Mouse (Mus musculus) inflammation-experienced regulatory T-cells, adult 6 months (primary cell): ENCODE data around the gene Tbc1d20. TPM values are rescaled to one million over a fixed set of nuclear protein-coding genes. Genes with fewer than 3 reads are reported as not detected.
A peak's percentile ranks its signal among the peaks of the same experiment; 100 is the strongest.
"Not testable (repeated sequence)": the region's sequence is repeated elsewhere in the genome, so short reads cannot be mapped to it uniquely, and the experiment has no call there.

Experiments
- ATAC-seq: one replicate; pipeline ENCODE4 v1.8.0; 2017
- polyA plus RNA-seq, 3 experiments: library from polyadenylated mRNA; unstranded; fragments of 100-300 nt; shearing (Covaris generic); gene quantifications; one replicate each; pipeline ENCODE4 v1.2.1; 2017

Gene Tbc1d20
- polyA plus RNA-seq, result 10 to 100 TPM; 16.1 to 19.1 (median 16.8) TPM

DNA sequence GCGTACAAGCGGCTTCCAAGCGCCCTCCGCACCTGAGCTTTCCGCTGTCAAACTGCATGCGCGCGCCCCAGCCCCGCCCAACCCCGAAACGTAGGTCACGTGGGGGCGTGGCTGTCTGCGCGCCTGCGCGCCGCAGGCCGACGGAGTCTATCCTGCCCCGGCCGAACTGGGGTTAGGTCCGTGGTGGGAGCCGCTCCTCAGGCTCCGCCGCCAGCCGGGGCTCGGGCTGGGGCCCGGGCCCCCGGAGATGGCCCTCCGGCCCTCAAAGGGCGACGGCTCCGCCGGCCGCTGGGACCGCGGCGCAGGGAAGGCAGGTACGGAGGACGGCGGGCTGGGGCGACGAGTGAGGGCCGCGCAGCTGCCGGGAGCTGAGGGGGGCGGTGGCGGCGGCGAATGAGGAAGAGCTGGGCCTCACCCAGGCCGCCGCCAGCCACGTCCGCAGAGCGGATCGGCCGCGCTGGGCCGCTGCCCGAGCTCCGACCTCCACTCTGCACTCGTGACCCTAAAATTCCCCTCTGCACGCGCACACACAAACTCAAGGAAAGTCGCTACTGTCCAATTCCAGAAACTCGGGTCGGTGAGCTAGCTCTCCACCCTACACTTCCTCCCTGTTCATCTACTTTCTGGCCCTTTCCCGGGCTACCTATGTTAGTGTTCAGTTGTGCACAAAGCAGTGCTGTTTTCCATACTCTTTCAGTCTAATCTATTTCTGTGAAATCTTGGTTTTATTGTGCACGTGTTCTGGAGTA lies at the start of gene Tbc1d20:
TSS of gene Tbc1d20 (plus strand) at position 102 of the 749 bp plus-strand sequence.
- ATAC-seq, result peak; percentile 91

DNA sequence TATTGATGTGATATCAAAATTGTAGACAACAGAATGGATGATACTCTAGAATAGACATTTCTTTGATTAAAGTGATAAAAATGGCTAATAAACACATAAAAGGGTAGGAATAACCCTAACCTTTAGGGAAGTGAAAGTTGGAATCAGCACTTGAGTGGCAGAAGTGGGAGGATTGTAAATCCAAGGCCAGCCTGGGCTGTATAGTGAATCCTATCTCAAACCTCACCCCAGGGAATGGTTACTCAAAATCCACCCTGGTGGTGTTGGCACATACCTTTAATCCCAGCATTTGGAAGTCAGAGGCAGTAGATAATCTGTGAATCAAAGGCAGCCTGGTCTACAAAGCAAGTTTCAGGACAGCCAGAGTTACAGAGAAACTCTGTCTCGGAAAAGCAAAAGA lies 46.4 kb upstream of the Tbc1d20 start:
- ATAC-seq, result no peak

DNA sequence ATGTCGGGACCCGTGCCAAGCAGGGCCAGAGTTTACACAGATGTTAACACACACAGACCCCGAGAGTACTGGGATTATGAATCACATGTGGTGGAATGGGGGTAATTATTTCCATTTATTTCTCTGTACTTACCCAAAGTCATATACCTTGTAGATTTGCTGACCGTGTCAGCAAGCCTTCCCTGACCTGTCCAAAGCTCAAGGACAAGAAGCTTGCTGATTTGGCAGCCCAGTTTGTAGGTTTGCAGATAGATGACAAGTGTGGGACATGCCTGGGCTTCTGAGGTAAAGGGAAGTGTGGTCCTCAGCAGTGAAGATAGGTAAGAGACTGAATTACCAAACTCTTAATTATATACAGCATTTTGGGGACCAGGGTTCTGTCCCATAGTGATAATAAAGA lies 43.1 kb upstream of the Tbc1d20 start:
- ATAC-seq, result no peak

DNA sequence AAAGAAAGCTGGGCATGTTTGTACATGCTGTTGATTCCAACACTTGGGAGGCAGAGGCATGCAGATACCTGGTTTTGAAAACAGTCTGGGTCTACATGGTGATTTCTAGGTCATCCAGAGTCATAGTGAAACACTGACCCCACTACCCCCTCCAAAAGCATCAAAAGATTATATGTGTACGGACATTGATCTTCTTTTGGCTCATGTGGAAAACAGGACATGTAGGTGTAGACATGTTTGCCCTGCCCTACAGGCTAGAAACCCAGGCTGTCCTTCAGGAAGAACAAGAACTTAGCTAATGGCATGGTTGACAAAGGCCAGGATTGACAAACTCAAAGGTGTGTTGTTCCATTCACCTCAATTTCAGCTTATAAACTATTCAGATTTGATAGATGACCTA lies 33.9 kb upstream of the Tbc1d20 start:
- ATAC-seq, result no peak

DNA sequence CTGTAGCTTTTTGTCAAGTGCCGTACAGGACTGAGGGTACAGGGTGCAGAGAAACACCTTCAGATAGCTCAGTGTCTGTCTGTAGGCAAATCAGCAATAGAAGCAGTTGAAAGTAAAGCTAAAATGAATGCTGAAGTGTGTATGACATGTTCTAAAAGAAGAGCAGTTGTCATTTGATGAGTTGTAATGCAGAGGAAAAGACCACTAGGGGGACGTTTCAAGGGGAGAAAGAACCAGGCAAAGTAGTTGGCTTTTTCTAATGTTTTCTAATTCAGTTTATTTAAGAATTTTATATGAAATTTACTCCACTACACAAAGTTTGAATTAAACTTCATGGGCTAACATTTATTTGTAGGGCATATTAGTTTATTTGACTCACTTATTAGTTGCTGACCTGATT lies 20.0 kb upstream of the Tbc1d20 start:
- ATAC-seq, result no peak

DNA sequence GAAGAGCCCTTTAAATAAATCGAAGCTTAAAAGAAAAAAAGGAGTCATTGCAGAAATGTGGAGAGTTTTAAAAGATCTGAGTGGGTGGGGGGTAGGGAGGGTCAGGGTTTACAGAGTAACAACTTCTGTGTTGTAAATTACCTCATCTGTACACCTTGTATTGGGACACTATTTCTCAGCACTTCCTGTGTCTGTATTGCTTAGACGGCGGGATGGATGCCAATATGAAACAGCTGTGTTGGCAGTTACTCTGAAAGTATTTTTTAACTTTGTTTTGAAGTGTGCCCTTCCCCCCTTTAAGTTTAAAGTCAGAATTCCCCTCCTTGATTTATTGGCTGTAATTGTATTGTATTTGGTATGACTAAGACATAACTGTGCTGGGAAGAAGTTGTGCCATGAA lies 12.2 kb upstream of the Tbc1d20 start:
- ATAC-seq, result peak; percentile 69

DNA sequence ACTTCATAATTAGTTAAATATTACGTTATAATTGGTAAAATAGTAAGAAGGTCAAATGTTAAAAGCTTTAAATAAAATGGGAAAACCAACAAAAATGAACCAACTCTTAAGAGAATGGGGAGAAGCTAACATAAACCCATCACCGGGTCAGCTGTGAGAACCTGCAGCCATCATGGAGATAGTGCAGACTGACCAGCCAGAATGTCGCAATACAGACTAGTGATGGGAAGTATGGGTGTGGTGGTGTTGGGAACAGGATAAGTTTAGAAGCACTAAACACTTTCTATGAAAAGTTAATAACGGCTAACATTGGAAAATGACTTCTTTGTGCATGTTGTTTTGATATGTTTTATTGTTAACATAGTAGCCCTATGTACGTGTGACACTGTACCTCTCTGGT lies 6.1 kb upstream of the Tbc1d20 start:
- ATAC-seq, result no peak

DNA sequence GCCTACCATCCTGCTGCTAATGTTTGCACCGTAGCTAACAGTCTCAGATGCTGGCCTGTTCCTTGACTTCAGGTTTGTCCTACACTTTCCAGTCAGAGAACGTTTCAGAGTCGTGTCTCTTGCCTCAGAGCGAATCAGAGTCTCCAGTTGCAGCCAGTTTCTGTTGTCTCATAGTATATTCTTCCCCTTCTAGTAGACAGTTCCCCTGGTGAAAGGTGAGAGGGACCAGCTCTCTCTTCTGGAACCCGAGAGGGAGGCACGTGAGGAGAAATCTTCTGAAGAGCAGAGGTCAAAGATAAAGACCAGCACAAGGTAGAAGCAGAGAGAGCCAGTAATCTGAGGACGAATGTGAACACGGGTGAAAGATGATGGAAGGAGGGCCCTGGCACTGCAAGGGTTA lies 5.6 kb upstream of the Tbc1d20 start:
- no peak for ATAC-seq

DNA sequence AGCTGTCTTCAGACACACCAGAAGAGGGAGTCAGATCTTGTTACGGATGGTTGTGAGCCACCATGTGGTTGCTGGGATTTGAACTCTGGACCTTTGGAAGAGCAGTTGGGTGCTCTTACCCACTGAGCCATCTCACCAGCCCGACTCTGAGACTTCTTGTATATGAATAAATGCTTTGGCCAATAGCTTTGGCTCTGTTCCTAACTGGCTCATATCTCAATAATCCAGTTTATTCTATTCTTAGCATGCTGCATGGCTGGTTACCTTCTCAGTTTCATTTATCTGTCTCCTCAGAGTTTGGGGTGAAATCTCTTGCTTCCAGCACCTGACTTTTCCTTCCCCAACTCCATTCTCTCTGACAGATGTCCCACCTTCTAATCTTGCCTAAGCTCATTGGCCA lies 4.0 kb upstream of the Tbc1d20 start:
- not testable (repeated sequence) for ATAC-seq

DNA sequence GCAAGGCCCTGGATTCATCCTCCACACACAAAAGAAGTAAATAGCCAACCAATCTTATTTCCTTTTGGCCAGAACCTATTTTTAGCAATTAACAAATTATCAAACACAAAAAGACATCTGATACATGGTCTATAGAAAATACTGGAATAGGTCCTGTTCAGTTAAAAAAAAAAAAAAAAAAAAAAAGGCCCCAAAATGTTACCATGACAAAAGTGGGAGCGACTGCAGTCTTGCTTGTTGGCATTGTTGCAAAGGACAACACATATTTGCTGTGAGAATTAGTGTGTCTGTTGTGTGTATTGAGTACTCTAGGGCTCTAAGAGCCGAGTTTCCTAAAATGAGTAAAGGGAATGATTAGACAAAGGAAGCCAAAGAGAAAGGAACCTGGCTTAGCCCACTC lies 1.2 kb upstream of the Tbc1d20 start:
- no peak for ATAC-seq

DNA sequence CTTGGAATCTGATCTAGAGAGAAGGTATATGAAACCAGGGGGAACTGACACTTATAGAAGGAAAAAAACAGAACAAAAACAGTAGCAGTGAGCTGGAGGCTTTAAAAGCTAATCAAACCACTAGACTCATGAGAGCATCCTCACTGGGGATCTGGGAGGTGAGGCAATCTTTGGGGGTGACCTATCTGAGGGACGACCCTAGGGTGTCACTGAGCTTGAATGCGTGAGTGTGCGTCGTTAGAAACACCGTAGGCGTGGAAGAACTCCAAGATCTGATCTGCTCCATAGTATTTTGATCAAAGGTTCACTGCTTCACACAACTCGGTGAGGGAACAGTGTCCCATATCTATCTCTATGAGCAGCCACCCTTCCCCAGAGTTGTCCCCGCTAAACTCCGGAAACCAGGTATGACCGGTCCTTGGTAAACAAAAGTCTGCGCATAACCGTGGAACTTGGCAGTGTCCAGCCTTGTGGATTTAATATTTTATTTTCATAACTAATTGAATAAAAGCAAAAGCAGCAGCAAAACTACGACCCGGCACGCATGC lies 375 bp upstream of the Tbc1d20 start:
- ATAC-seq, result peak; percentile 33

DNA sequence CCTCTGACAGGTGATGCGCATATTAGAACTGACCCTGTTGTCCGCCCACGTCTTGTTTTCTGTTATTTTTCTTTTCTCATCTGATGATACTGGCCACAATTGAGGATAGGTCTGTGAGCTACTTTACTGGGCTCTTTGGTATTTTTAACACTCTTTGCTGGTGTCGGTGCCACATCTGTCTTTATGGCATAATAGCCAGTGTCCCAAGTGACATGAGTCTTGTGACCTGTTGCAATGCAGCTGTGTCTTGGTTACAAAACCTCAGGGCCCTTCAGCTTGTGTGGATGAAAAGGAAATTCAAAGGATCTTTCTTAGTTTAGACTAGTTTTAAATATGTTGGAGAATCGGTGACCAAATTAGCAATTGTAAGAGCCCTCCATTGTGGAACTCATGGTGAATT lies 913 bp downstream of the Tbc1d20 start:
- ATAC-seq, result no peak

DNA sequence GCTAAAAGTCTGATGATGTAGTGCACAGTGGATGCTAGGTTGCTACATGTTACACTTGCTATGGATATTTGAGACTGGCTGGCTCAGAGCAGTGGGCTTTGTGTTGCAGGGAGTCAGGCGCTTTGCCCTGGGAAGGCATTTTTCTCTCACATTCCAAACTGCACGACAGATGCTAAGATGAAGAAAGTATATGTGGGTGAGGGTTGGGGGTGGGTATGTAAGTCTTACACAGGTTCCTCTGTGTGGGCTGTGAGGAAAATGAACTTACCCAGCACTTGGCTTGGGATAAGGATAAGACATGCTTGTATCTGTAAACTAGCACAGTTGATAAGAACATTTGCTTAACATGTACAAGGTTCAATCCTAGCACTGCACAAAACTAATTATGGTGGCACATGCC lies 9.2 kb downstream of the Tbc1d20 start:
- ATAC-seq, result no peak

DNA sequence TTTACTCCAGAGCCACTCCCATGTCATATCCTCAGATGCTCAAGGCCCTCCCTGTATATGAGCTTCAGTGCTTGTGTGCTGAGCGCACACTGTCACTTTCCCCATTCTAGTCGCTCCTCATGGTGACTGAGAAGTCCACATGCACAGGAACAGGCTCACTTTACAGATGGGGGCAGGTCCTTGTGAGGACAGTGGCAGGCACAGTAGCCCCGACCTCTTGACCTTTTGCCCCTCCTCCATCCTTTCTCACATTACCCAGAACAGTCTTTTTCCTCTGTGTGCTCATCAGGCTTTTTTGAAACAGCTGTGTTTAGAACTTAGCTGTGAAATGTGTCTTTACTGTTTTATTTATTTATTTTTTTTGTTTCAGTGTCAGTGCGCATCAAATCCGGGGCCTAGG lies 10.2 kb downstream of the Tbc1d20 start:
- no peak for ATAC-seq

DNA sequence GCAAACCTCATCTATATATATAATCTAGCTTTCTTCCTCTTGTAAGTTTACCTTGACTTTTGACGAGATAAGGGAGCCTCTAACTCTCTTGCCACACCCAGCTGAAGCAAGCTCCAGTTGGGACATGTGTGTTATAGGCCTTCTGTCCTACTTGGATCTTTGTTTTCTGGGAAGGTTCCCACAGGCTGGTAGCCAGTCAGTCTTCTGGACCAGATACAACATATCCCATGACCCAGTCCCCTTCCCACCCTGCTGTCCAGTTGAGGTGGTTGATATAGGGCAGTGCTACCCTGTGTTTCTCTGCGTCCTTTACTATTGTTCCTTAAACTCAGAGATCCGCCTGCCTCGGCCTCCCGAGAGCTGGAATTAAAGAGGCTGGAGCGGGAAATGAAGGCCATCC lies 11.9 kb downstream of the Tbc1d20 start:
- ATAC-seq, result no peak

DNA sequence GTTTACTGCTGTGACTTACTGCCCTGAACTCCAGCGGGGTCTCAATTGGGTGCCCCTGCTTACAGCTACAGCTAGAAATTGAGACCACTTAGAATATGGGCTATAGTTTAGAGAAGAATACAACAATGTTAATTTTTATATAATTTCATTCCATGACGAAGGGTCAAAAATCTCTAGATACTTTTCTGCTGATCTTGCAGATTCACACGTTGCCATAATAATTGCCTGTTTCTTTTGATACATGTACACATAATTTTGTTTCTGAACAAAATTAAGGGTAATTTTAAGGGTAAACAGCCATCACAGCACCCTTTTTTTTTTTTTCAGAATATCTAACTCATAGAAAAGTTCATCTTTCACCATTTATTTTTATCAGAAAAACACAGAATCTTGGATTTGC lies 13.6 kb downstream of the Tbc1d20 start:
- ATAC-seq, result no peak

DNA sequence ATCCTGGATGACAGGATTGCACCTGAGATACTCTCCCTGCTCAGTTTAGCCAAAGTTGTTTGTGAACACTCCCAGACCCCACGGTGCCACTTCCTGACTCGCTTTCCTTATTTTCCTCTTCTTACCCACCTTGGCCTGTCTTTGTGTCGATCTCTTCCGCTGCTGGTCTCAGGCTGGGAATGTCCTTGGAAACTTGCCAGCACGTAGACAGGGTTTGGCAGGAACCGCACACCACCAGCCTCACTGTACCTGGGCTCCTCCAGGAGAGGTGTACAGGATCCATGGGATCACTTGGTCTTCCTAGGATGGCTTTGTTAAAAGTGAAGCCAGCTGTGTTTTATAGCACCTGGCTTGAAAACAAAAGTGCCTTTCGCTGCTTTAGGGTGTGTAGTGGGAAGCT lies 19.4 kb downstream of the Tbc1d20 start:
- ATAC-seq, result no peak

DNA sequence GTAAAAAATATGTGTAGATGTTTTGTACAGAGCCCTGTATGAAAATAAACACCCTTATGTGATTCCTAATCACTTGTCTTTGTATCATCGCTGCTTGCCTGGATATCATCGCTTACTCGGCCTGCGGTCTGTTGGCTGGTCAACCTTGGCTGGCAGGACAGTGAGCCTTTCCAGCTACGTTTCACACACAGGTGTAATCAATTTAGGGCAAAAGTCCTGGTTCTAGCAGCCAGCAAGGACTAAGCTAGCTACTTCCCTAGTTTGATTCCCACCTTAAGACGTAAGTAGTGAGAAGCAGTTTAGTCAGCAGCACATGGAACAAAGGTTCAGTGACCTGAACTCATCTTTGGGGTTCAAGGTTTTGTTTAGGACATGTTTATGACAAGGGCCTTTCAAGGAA lies 20.3 kb downstream of the Tbc1d20 start:
- no peak for ATAC-seq

DNA sequence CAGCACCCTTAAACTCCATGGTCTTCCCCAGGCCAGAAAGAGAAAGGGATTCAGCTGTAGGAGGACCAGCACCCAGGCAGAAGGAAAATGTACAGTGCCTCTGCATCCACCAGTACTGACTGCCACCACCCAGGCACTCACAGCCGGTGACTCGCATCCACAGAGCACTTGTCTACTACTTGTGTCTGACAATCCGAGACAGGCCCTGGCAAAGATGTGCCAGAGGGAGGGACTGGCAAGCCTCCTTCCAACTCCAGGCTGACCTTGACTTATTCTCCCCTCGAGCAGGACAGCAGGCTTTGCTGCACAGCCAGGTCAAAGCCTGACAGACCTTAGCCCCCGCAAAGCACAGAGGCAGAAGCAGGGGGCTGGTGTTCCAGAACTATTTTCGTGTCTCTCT lies 23.4 kb downstream of the Tbc1d20 start:
- no peak for ATAC-seq

DNA sequence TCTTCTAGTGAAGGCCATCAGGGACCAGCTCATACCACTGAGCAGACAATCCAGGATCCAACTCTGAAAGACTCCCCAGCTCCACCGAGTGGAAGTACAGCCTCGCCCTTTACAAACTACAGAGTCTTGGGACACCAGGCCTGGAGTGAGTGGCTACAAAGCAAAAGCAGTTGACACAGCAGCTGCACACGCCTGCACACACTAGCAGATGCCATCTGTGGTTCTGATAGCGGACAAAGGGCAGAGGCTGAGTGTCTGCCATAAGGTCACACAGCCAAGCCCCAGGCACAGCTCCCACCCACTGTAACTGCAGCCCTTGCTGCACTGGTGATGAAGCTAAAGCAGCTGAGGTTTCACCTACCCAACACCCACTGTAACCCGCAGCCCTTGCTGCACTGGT lies 27.9 kb downstream of the Tbc1d20 start:
- peak; percentile 32 for ATAC-seq

DNA sequence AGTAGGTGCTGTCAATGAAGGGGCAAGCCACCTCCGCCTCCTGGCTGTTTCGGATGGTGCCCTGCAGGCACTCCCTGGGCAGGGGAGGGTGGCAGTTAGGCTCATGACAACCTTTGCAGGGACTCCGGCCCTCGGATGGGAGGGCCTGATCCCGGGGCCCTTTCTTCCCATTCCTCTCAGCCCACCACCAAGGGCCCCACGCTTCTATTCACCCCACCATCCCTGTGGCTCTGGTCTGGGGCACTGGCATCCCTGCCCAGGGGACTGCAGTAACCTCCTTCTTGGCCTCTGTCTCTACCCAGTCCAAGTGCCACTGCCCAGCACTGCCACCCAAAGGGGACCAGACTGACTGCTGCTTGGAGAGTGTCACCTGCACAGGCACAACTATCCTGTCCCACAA lies 28.6 kb downstream of the Tbc1d20 start:
- ATAC-seq, result no peak

DNA sequence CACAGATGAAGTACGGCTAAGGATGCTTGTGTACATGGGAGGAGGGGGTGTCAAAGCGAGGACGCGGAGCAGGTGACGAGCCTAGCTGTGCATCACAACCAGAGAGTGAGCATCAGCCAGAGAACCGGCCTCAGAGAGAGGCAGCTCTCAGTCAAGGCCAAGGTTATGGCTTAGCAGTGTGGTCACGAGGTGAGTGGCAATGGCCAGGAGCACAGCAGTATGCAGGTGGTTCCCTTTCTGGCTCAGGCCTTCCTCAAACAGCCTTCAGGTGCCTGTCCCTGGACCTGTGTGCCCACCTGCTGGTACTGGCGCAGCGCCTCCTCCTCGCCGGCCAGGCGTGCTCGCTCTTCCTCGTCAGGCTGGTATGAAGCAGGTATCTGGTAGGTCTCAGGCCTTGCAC lies 30.3 kb downstream of the Tbc1d20 start:
- ATAC-seq, result no peak

DNA sequence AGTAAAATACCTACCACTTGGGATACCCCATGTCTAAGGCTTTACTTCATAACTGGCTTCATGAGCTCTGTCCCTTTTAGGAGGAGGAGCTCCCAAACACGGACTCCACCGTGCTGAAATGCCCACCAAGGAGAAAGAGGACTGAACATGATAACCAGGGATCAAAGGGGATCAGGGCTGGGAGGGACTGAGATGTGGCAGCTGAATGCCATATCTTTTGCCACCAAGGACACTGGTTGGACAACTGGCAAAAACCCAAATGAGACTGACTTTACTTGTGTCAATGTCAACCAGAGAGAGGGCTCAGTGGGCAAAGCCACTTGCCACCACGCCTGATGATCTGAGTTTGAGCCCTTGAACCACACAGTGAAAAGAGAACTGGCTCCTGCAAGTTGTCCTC lies 31.2 kb downstream of the Tbc1d20 start:
- ATAC-seq, result no peak

DNA sequence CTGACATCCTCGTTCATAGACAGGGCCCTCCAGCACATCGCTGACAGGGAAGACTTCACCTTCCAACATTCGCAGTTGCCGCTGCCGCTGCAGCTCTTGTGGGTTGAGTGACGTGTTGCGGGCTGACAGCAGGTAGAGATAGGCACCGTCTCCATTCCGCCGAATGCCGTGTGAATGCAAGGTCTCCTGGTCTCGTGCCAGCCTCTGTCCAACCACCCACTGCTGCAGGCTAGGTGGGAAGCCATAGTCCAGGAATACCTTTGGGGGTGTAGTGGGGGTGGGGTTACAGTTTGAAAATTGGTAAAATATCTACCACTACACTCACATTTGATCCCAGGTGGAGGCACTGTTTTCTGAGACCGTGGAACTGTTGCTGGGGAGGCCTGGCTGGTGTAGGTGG lies 32.5 kb downstream of the Tbc1d20 start:
- ATAC-seq, result no peak

DNA sequence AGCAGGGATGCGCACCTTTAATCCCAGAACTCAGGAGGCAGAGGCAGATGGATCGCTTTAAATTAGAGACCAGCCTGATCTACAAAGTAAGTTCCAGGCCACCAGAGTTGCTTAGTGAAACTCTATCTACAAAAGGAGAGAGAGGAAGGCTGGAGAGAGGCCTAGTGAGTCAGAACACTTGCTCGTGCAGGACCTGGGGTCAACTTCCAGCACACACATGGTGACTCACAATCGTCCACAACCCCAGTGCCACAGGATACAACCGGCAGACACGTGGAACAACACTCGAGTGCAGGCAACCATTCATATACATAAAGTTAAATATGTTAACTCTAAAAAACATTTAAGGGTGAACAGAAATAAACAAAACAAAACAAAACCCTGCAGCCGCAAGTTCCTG lies 33.0 kb downstream of the Tbc1d20 start:
- ATAC-seq, result no peak
